Mouse (Mus musculus) megakaryocyte, embryonic 14.5 days (primary cell): ENCODE results near the gene Mink1. TPM values are rescaled to one million over a fixed set of nuclear protein-coding genes. Genes with fewer than 3 reads are reported as not detected.

ENCODE experiments used
- H3K27me3 ChIP-seq: replicated peaks from 2 replicates; pipeline ENCODE3; 2012; ENCODE audit warnings: inconsistent platforms
- H3K36me3 ChIP-seq: replicated peaks from 2 replicates; pipeline ENCODE3; 2012; ENCODE audit warnings: low read length, inconsistent platforms, mixed read lengths
- H3K4me1 ChIP-seq: 2 replicates; pipeline ENCODE4 v1.6.1; 2012; ENCODE audit warnings: inconsistent platforms
- H3K4me3 ChIP-seq: replicated peaks from 2 replicates; pipeline ENCODE3; 2012; ENCODE audit warnings: moderate library complexity, mild to moderate bottlenecking, inconsistent platforms
- H3K9me3 ChIP-seq: 2 replicates; pipeline ENCODE4 v1.6.1; 2012; ENCODE audit warnings: inconsistent platforms
- FLI1 ChIP-seq: IDR thresholded peaks from 2 replicates; pipeline ENCODE4 v1.6.1; 2012; ENCODE audit warnings: low read length, inconsistent platforms, mixed read lengths
- GATA1 ChIP-seq: IDR thresholded peaks from 3 replicates; pipeline ENCODE4 v1.6.1; 2012; ENCODE audit warnings: mixed read lengths, low read length, inconsistent platforms, borderline replicate concordance
- polyA plus RNA-seq: library from polyadenylated mRNA; stranded (reverse); fragments of >175 nt; gene quantifications from 2 replicates; pipeline ENCODE4 v1.2.3, GENCODE M21; 2012; ENCODE audit warnings: low replicate concordance; ENCODE audit not compliant: insufficient read depth

Mink1 gene
- polyA plus RNA-seq, 1 experiment = 129 TPM

DNA sequence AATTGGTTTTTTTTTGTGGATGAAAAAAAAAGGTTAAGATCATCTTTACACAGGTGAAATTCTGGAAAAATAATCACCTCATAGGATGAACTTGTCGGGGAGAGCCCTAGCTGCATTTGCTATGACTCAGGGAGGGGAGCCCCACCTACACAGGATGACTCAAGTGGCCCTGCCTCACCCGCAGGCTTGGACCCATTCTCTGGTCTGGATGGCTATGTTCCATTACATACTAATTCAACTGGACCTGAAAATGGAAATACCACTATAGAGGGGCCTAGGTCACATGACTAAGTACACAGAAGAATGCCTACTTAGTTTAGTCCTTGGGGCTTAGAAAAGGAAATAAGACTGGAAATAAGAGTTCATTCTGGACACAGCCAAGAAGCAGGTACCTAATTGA lies 88.7 kb downstream of the Mink1 start:
- Histone ChIP-seq H3K4me3 (peak overlapping the region; percentile 100), H3K27me3 (no peaks in the 10 kb centered on the region), H3K9me3 (no peaks in the 10 kb centered on the region), H3K36me3 (peaks cover 59% of the 10 kb centered on the region), H3K4me1 (peaks cover 61% of the 10 kb centered on the region)
- TF ChIP-seq GATA1 (no peak), FLI1 (no peak)

DNA sequence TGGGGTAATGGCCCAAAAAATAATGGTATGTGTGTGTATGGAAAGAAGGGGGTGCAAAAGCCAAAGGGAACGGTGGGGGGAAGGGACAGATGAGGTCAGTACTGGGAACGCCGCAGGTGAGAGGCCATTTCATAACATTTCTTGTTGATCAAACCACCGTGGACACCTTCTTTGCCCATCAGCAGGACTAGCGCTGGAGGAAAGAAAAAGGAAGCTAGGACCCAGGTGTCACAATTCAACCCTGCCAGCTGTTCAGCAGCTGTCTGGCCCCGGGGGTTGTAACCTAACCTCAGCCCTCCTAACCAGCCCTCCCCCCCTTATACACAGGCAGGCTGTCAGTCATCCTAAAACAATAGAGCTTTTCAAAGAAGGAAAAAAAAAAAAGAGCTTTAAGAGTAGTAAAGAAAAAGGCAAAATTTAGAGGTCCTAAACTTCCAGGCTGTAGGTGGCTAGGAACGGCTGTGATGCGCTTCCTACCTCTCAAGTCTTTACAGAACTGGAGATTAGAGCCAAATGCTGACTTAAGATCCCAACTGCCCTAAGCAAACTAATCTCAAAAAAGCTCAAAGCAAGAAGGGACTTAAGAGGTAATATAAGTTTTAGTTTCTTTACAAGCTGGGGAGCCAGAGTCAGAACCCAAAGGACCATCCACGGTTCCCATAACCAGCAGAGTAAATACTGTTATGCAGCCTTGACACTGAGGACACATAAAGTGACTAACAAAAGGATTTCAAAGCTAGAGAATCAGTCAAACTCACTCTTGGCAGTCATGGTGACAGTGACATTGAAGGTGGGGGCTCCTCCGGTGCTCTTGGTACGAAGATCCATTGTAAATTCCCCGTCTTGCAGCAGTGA lies 89.6 kb downstream of the Mink1 start:
- TF ChIP-seq GATA1 = no peak
- Histone ChIP-seq H3K27me3 (no peaks in the 10 kb centered on the region), H3K4me1 (peaks cover 66% of the 10 kb centered on the region), H3K4me3 (peak overlapping the region; percentile 100), H3K9me3 (no peaks in the 10 kb centered on the region), H3K36me3 (peaks cover 59% of the 10 kb centered on the region)

DNA sequence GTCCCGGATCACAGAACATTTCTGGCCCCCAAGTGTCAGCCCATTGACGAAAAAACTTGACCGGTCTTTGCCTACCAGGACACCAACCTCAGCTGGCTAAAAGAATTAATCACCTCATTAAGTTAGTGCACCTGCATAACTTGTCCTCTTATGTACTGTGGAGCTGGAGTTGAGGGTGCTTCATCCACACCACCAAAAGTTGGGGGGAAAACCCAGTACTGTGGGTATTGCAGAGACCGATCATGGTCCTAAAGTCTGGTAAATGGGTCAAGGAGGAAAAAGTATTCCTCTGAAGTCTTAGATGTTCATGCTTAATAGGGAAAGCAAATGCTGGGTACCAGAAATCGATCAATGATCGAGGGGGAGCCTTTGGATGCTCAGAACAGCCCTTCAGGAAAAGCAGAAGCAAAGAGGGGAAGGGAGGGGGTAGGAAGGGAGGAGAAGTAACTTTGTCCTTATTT lies 90.2 kb downstream of the Mink1 start:
- Histone ChIP-seq H3K4me1 (peaks cover 73% of the 10 kb centered on the region), H3K9me3 (no peaks in the 10 kb centered on the region), H3K4me3 (peak overlapping the region; percentile 100), H3K36me3 (peaks cover 56% of the 10 kb centered on the region), H3K27me3 (no peaks in the 10 kb centered on the region)
- TF ChIP-seq FLI1 = no peak
- TF ChIP-seq GATA1 = no peak

DNA sequence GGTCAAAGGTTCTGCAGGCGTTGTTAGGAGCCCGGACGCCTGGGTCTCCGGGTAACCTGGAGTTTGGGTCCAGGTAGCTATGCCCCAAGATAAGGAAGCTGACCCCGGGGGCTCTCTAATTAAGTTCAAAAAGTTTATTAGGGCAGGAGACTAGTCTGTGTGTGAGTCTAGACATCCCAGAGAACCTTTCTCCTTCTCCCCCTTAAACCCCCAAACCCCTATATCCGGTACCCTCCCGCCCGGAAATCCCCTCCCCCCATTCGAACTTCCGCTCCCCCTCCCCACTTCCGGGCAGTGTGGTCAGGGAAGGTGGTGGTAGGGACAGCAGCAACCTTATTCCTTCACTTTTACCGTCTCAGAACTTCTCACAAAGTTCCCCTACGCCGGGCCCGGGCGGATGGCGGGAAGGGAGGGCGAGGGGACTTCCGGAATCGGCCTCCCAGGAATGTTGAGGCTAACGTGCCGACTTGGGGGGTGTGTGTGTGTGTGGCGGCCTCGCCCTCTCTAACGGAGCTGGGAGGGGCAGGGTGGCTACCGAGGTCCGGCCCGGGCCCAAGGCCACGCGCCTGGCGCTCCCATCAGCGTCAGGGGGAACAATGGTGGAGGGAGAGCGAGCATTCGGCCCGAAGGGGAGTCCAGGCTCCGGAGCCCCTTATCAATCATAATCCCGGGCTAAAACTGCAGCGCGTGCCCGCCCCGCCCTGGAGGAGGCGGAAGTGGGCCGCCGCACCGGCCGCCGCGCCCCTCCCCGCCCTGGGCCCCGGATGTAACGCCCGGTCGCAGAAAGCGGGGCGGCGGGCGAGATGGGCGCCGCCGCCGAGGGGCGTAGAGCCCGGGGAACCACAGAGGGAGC lies 90.9 kb downstream of the Mink1 start:
- TF ChIP-seq GATA1 (no peak), FLI1 (0 out of 2 replicates have a peak, but pooled peaks have one; percentile 50)
- H3K4me1 ChIP-seq = peaks cover 78% of the 10 kb centered on the region
- H3K9me3 ChIP-seq = no peaks in the 10 kb centered on the region
- H3K27me3 ChIP-seq = no peaks in the 10 kb centered on the region
- H3K4me3 ChIP-seq = peak overlapping the region; percentile 100
- H3K36me3 ChIP-seq = peaks cover 50% of the 10 kb centered on the region

DNA sequence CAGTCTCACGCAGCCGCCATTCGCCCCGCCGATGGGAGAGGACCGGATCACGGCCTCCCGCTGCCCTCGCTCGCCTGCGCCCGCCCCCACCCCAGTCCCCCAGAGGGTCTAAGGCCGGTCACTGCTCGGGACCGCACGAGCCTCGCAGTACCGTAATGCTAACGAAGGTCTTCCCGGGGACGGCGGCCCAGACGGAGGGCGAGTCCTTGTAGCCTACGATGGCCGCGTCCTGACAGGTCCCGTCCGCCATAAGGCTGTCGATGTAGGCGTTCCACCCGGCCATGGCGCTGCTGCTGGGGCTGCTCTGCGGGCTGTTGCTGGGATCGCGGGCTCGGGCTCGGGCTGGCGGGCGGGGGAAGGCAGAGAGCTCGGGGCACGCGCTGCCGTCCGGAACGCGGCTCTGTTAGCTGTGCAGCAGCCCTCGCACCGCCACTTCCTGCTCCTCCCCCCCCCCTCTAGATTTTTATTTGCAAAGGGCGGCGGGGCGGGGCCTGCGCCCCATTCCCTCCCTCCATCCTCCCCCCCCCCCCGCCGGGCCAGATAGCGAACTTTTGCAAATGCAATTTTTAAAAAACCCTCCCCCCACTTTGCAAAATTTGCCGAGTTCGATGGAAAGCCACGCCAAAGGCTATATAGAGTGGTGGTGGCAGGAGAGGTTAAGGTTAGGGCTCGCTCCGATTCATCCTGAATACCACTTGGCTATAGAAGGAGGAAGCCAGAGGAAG lies 91.7 kb downstream of the Mink1 start, which contains the start of gene Pfn1:
Pfn1 (minus strand) TSS at position 447 of the 725 bp plus-strand sequence.
- Histone ChIP-seq H3K27me3 (no peaks in the 10 kb centered on the region), H3K9me3 (no peaks in the 10 kb centered on the region), H3K4me1 (peaks cover 78% of the 10 kb centered on the region), H3K36me3 (peaks cover 48% of the 10 kb centered on the region), H3K4me3 (peak within 1 kb of the TSS; percentile 100)
- no peak for TF ChIP-seq GATA1

DNA sequence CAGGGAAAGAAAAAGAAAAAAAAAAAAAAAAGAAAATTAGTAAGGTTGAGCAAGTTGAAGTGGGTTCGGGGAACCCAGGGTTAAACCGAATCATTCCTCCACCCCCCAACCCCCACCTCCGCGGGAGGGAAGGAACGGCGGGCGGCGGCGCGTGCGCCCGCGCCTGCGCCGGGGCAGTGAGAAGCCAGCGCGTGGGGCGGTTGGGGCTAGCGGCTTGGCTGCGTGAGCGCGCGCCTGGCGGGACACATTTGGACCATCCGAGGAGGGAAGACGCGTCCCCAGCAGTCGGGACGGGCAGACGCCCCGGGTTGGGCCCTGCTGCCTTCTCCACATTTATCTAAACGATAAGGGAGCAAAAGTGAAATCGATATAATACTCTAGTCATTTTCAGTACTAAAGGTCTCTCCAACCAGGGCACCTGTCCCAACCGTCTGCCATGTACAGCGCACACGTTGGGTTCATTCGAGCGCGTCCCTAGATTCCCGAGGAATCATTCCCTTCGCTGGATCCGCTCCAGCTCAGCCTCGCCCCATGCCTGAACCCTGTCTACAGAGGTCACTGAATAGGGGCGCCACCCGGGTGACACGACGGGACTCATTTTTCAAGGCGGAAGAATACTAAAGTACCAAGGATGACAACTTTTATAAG lies 92.4 kb downstream of the Mink1 start:
- no peaks in the 10 kb centered on the region for H3K27me3 ChIP-seq
- H3K36me3 ChIP-seq = peaks cover 48% of the 10 kb centered on the region
- no peaks in the 10 kb centered on the region for H3K9me3 ChIP-seq
- H3K4me3 ChIP-seq = peak overlapping the region; percentile 100
- H3K4me1 ChIP-seq = peaks cover 76% of the 10 kb centered on the region
- no peak for TF ChIP-seq GATA1
- TF ChIP-seq FLI1 = no peak

DNA sequence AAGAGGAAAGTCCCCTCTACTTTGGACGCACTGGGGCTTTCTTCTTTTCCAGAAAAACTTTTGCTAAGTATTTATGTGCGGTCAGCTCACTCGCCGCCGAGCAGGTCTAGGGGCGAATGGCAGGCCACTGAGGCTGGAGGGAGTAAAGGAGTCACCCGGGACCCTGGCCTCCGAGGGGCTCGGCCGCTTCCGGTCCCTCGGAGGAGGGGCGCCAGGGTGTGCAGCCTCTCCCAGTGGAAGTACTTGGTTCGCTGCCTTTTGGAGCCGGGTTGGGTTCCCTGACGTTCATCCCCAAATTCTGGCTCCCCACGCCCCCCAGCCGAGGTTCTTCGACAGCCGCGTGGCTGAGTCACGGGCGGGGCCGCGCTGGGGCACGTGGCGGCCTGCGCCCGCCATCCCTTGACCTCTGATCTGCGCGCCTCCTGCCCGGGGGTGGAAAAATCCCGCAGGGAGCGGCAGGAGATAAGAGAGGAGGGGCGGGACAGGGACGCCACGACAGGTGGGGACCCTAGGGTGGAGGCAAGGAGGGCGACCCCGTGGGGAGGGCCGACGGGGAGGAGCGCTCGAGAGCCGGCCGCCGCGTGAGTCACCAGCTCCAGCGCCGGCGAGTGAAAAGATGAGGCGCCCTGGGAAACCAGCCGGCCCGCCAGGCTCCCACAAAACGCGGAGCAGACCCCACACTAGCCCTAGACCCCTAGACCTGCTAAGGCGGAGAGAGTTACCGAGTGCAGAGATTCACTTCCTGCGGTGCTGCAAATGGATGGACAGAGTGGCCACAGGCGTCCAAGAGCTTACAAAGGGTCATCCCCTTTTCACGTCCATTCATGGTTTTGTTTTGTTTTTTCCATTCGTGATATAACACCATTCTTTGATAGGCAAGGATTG lies 93.1 kb downstream of the Mink1 start:
- H3K4me1 ChIP-seq = peaks cover 73% of the 10 kb centered on the region

DNA sequence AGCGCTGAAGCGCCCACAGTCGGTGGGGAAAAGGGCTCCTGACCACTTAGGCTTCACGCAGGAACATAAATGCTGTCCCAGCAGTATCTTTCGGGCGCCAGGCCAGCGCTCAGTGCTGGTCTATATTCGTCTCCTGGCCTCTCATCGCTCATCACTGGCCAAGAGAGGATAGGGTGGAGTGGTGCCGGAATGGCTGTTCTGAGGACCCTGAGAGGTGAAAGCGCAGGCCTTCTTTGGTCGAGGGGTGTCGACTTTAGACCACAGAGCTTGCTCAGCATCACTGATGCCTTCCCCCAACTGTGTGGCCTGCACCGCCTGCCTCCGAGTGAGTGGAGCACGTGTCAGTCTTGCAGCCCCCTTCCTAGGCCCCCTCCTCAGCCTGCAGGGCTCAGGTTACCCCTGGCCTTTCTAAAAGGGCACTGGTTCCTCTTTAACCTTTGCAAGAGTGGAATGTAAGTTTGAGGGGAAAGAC lies 93.8 kb downstream of the Mink1 start:
- Histone ChIP-seq H3K9me3 (no peaks in the 10 kb centered on the region), H3K4me3 (peak overlapping the region; percentile 100), H3K27me3 (no peaks in the 10 kb centered on the region), H3K4me1 (peaks cover 69% of the 10 kb centered on the region), H3K36me3 (peaks cover 46% of the 10 kb centered on the region)
- TF ChIP-seq GATA1 (no peak), FLI1 (no peak)

More for the DNA sequence above, 93.1 kb downstream of the Mink1 start:
- TF ChIP-seq GATA1 (no peak), FLI1 (no peak)
- H3K36me3 ChIP-seq = peaks cover 46% of the 10 kb centered on the region
- no peaks in the 10 kb centered on the region for H3K9me3 ChIP-seq
- peak overlapping the region; percentile 100 for H3K4me3 ChIP-seq
- no peaks in the 10 kb centered on the region for H3K27me3 ChIP-seq
